In genomic region chr19:55556168-55556999, GRCm38 (mm10) we compare ENCODE assay signal across 9 mouse cellular contexts.
DNase-seq lines count a peak whose midpoint lies in the region; ATAC-seq and TF ChIP-seq lines count a peak whose summit lies in the region.
"Had no signal": no experiment of that assay in that cellular context is flagged by ENCODE, and none has a peak within 500 bp of the region (broad histone marks: within the 10 kb centered on the region; RNA-seq: fewer than 3 reads in every experiment).

No protein-coding gene starts in this region.

- ATAC-seq in frontal cortex, adult (ENCODE audit: low TSS enrichment), result peak; percentile 73
- ATAC-seq in kidney, embryonic 14.5 days (ENCODE audit: low FRiP score, low TSS enrichment), result peak; percentile 90
- peak; percentile 55 for ATAC-seq in limb, embryonic 14.5 days (ENCODE audit: low FRiP score, low read depth)
- peak; percentile 96 for ATAC-seq in neural tube, embryonic 13.5 days (ENCODE audit: low read depth)

- H3K27me3 ChIP-seq in heart, embryonic 10.5 days (ENCODE audit: insufficient read depth, poor library complexity, severe bottlenecking), result peaks cover 19% of the 10 kb centered on the region; the same call in 1 of the 2 replicates
- H3K27me3 ChIP-seq in kidney, embryonic 14.5 days (ENCODE audit: control insufficient read depth, insufficient read depth, low read length), result no peaks in the 10 kb centered on the region
- H3K27me3 ChIP-seq in limb, embryonic 14.5 days (ENCODE audit: control insufficient read depth, insufficient read depth, low read length), result no peaks in the 10 kb centered on the region
- H3K27me3 ChIP-seq in neural tube, embryonic 13.5 days, result peaks cover 45% of the 10 kb centered on the region

- no peak for DNase-seq in frontal cortex, postnatal 25 days (ENCODE audit: low spot score in 2 of 2)
- DNase-seq in c-Kit-positive CD71-negative TER-119-negative erythroid progenitor cells, embryonic 14.5 days (ENCODE audit: low read depth), result peak; percentile 50
- DNase-seq in heart, embryonic 10.5 days (ENCODE audit: low spot score), result peak; percentile 87
- DNase-seq in limb, embryonic 14.5 days (ENCODE audit: low spot score), result peak; percentile 50
- no peak for DNase-seq in ovary, postnatal 14 days (ENCODE audit: low spot score)

- no peak overlapping the region for H3K9ac ChIP-seq in kidney, embryonic 14.5 days (ENCODE audit: low read depth, low read length)
- no peak overlapping the region for H3K9ac ChIP-seq in limb, embryonic 14.5 days (ENCODE audit: low read depth, low read length, severe bottlenecking)
- peak overlapping the region; percentile 52; the same call in 1 of the 2 replicates for H3K9ac ChIP-seq in neural tube, embryonic 13.5 days

- peak overlapping the region; percentile 76 for H3K27ac ChIP-seq in heart, embryonic 10.5 days
- peak overlapping the region; percentile 3; the same call in 1 of the 2 replicates for H3K27ac ChIP-seq in kidney, embryonic 14.5 days (ENCODE audit: low read depth, low read length)
- no peak overlapping the region for H3K27ac ChIP-seq in limb, embryonic 14.5 days (replicated peaks; ENCODE audit: low read depth, low read length)
- H3K27ac ChIP-seq in neural tube, embryonic 13.5 days (replicated peaks), result 0 out of 2 replicates have a peak overlapping the region, but pooled peaks have one; percentile 49

- H3K4me3 ChIP-seq in heart, embryonic 10.5 days, result peak overlapping the region; percentile 40
- no peak overlapping the region for H3K4me3 ChIP-seq in kidney, embryonic 14.5 days (ENCODE audit: low read length)
- no peak overlapping the region for H3K4me3 ChIP-seq in limb, embryonic 14.5 days (replicated peaks; ENCODE audit: low read length)
- peak overlapping the region; percentile 13; the same call in 1 of the 2 replicates for H3K4me3 ChIP-seq in neural tube, embryonic 13.5 days

- H3K4me1 ChIP-seq in heart, embryonic 10.5 days, result peaks cover 43% of the 10 kb centered on the region
- H3K4me1 ChIP-seq in kidney, embryonic 14.5 days (ENCODE audit: control insufficient read depth, insufficient read depth, low read length), result peaks cover 9% of the 10 kb centered on the region; the same call in 1 of the 2 replicates
- H3K4me1 ChIP-seq in limb, embryonic 14.5 days (ENCODE audit: control insufficient read depth, insufficient read depth, low read length), result peaks cover 20% of the 10 kb centered on the region
- H3K4me1 ChIP-seq in neural tube, embryonic 13.5 days (replicated peaks), result peaks cover 19% of the 10 kb centered on the region

- 21% methylated on average over 21 of the region's 21 CpGs for WGBS in heart, embryonic 10.5 days
- WGBS in kidney, embryonic 14.5 days, result 15% methylated on average over 21 of the region's 21 CpGs
- 21% methylated on average over 20 of the region's 21 CpGs for WGBS in limb, embryonic 14.5 days
- 1% methylated on average over 21 of the region's 21 CpGs for WGBS in neural tube, embryonic 13.5 days

- no peaks in the 10 kb centered on the region for H3K36me3 ChIP-seq in heart, embryonic 10.5 days
- no peaks in the 10 kb centered on the region for H3K36me3 ChIP-seq in kidney, embryonic 14.5 days (ENCODE audit: control insufficient read depth, insufficient read depth, low read length)
- no peaks in the 10 kb centered on the region for H3K36me3 ChIP-seq in limb, embryonic 14.5 days (ENCODE audit: control insufficient read depth, insufficient read depth, low read length)
- no peaks in the 10 kb centered on the region for H3K36me3 ChIP-seq in neural tube, embryonic 13.5 days

- TF ChIP-seq POLR2A in limb, embryonic 14.5 days (IDR thresholded peaks at IDR 0.05; ENCODE audit: borderline replicate concordance, extremely low read depth, insufficient read depth, insufficient read length), result no peak

- H3K9me3 ChIP-seq in heart, embryonic 10.5 days, result no peaks in the 10 kb centered on the region
- H3K9me3 ChIP-seq in kidney, embryonic 14.5 days (ENCODE audit: control insufficient read depth, low read length), result no peaks in the 10 kb centered on the region
- H3K9me3 ChIP-seq in limb, embryonic 14.5 days (ENCODE audit: control insufficient read depth, low read length), result no peaks in the 10 kb centered on the region
- H3K9me3 ChIP-seq in neural tube, embryonic 13.5 days, result no peaks in the 10 kb centered on the region
- H3K9me3 ChIP-seq: G1E had no signal

- peak overlapping the region; percentile 31 for H3K4me2 ChIP-seq in kidney, embryonic 14.5 days (replicated peaks; ENCODE audit: low read depth, low read length)
- peak overlapping the region; percentile 20; the same call in 1 of the 2 replicates for H3K4me2 ChIP-seq in limb, embryonic 14.5 days (replicated peaks; ENCODE audit: low read depth, low read length, severe bottlenecking)
- H3K4me2 ChIP-seq in neural tube, embryonic 13.5 days, result peak overlapping the region; percentile 48

Comparison
In these comparisons a context has a peak if more than half of its experiments do, and no peak if none do; other contexts are left out.
1. DNase-seq: peak in c-Kit-positive CD71-negative TER-119-negative erythroid progenitor cells, embryonic 14.5 days (single experiment), heart, embryonic 10.5 days (single experiment) and limb, embryonic 14.5 days (single experiment); none in frontal cortex, postnatal 25 days (0 of 2) and ovary, postnatal 14 days (single experiment).
2. H3K4me3 ChIP-seq: peak in heart, embryonic 10.5 days (single experiment) and neural tube, embryonic 13.5 days (single experiment); none in kidney, embryonic 14.5 days (single experiment) and limb, embryonic 14.5 days (single experiment).
3. Peak in every context shown above with its lines, with median percentiles within 50 percentile points of each other: ATAC-seq and H3K4me2 ChIP-seq.